Mouse (Mus musculus) adrenal gland, postnatal 14 days (tissue): ENCODE measurements at regions not wholly inside any gene's neighbourhood (a gene's known extent, or its start where the extent isn't known, plus 50 kb on each side); places are given as distances from the start of the nearest gene placed in this dataset.
A peak's percentile ranks its signal among the peaks of the same experiment; 100 is the strongest.

Experiments used
- DNase-seq: peaks from one replicate; pipeline ENCODE4 v3.0.0; 2021; ENCODE audit warnings: mixed read lengths

- DNase-seq, result no peak
Measured at GRCm38 (mm10) chr3:116197966-116198365, 55.3 kb downstream of the Gpr88 start.

- DNase-seq, result no peak
Measured at GRCm38 (mm10) chr3:116194701-116195100, 58.6 kb downstream of the Gpr88 start.

- DNase-seq, result no peak
Measured at GRCm38 (mm10) chr3:116191261-116191660, 61.8 kb upstream of the Vcam1 start.

- DNase-seq, result no peak
Measured at GRCm38 (mm10) chr3:116190727-116191126, 61.2 kb upstream of the Vcam1 start.

GRCm38 (mm10) chr3:116189363-116190100 is 60.0 kb upstream of the Vcam1 start:
- DNase-seq, result peak; percentile 25

- DNase-seq, result no peak
Measured at GRCm38 (mm10) chr3:116185206-116185605, 55.7 kb upstream of the Vcam1 start.

- peak; percentile 38 for DNase-seq
Measured at GRCm38 (mm10) chr3:116184443-116184842, 55.0 kb upstream of the Vcam1 start.

- DNase-seq, result peak; percentile 13
Measured at GRCm38 (mm10) chr3:116180341-116180885, 50.9 kb upstream of the Vcam1 start.
